Mouse (Mus musculus) hindbrain, embryonic 10.5 days (tissue): ENCODE data around the gene Rpap1. TPM values are rescaled to one million over a fixed set of nuclear protein-coding genes. Genes with fewer than 3 reads are reported as not detected.
A peak's percentile ranks its signal among the peaks of the same experiment; 100 is the strongest.
"Not testable (repeated sequence)": the region's sequence is repeated elsewhere in the genome, so short reads cannot be mapped to it uniquely, and the experiment has no call there.

Experiments used
- DNase-seq: peaks from one replicate; pipeline ENCODE4 v3.0.0-alpha.2; 2017; ENCODE audit warnings: low spot score
- H3K27ac ChIP-seq: fragments of 300-500 bp; sonication (generic); 2 replicates; pipeline ENCODE4 v1.5.1; 2016; ENCODE audit warnings: mild to moderate bottlenecking, moderate library complexity
- H3K27me3 ChIP-seq: fragments of 300-500 bp; sonication (generic); 2 replicates; pipeline ENCODE4 v1.6.1; 2016; ENCODE audit warnings: mild to moderate bottlenecking; ENCODE audit not compliant: poor library complexity, insufficient read depth, severe bottlenecking
- H3K36me3 ChIP-seq: fragments of 300-500 bp; sonication (generic); 2 replicates; pipeline ENCODE4 v1.6.1; 2016; ENCODE audit warnings: mild to moderate bottlenecking, moderate library complexity
- H3K4me1 ChIP-seq: fragments of 300-500 bp; sonication (generic); replicated peaks from 2 replicates; pipeline ENCODE4 v1.6.1; 2016; ENCODE audit warnings: mild to moderate bottlenecking
- H3K4me3 ChIP-seq: fragments of 300-500 bp; sonication (generic); 2 replicates; pipeline ENCODE4 v1.5.1; 2016; ENCODE audit warnings: mild to moderate bottlenecking, moderate library complexity
- H3K9me3 ChIP-seq: fragments of 300-500 bp; sonication (generic); 2 replicates; pipeline ENCODE4 v1.6.1; 2016; ENCODE audit warnings: mild to moderate bottlenecking, moderate library complexity
- WGBS: fragments of 180-500 bp; shearing (Covaris S2); methylation state at CpG from one replicate; pipeline ENCODE4 v1.1.7; 2016; 5-methylcytosine and 5-hydroxymethylcytosine counted together
- polyA plus RNA-seq: library from polyadenylated mRNA; unstranded; fragments of >200 nt; fragmentation: Nextera tagmentation; extraction: Ambion mirVana; gene quantifications from 2 replicates; pipeline ENCODE4 v1.2.1, GENCODE M21; 2016

The Rpap1 gene
- polyA plus RNA-seq, 1 experiment from 2014 or later = 41.6 TPM

DNA sequence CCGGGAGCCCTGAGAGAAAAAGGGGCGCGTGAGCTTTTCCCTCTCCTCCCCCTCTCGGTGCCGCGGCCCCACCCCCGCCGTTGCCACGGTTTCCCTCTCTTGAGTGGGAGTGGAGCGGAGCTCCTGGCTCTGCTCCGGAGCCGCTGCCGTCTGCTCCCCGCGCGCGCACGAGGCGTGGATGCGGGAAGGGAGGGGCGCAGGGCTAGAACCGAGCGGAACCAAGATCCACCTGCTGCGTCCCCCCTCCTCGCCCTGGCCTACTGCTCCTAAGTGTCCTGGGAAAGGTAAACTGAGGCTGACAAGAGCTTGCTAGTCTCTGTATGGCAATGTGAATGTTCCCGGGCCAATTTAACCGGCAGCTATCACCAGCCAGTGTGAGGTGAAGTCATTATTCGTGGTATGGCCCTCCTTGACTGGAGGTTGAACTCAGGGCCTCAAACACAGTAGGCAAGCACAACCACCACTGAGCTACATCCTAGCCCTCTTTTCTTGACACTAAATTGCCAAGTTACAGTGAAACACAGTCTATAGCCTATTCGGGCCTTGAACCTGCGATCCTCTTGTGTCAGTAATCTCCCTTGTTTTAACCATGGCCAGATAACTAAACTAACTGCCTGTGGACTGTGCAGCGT lies 44.0 kb downstream of the Rpap1 start:
- peak overlapping the region; percentile 66 for H3K4me3 ChIP-seq
- peaks cover 89% of the 10 kb centered on the region for H3K27me3 ChIP-seq
- H3K36me3 ChIP-seq = no peaks in the 10 kb centered on the region
- no peak for DNase-seq
- H3K4me1 ChIP-seq = peaks cover 50% of the 10 kb centered on the region
- 8% methylated on average over 31 of the region's 31 CpGs for WGBS
- H3K27ac ChIP-seq = peak overlapping the region; percentile 45; the same call in 1 of the 2 replicates
- H3K9me3 ChIP-seq = no peaks in the 10 kb centered on the region

DNA sequence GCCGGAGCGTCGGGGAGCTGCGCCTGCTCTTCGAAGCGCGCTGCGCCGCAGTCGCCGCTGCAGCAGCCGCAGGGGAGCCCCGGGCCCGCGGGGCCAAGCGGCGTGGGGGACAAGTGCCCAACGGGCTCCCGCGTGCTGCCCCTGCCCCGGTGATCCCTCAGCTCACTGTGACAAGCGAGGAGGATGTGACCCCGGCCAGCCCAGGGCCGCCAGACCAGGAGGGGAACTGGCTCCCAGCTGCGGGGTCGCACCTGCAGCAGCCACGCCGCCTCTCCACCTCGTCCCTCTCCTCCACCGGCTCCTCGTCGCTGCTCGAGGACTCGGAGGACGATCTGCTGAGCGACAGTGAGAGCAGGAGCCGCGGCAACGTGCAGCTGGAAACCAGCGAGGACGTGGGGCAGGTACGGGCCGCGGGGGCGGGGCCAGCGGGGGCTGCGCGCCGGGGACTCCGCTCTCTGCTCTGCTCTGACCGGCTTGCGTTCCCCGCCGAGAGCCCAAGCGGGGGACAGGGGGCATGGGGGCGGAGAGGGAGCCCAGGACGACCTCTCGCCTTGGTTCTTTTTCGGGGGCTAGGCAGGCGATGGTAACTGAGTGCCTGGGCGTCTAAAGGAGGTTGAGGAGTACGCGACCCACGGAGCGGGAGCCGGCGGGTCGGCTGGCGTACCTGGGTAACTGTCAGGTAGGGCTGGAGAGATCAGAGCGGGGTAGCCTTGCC lies 44.7 kb downstream of the Rpap1 start:
- no peak for DNase-seq
- peak overlapping the region; percentile 91 for H3K27ac ChIP-seq
- H3K4me1 ChIP-seq = peaks cover 50% of the 10 kb centered on the region
- peak overlapping the region; percentile 66 for H3K4me3 ChIP-seq
- peaks cover 83% of the 10 kb centered on the region for H3K27me3 ChIP-seq
- 1% methylated on average over 70 of the region's 70 CpGs for WGBS
- no peaks in the 10 kb centered on the region for H3K9me3 ChIP-seq
- H3K36me3 ChIP-seq = no peaks in the 10 kb centered on the region

DNA sequence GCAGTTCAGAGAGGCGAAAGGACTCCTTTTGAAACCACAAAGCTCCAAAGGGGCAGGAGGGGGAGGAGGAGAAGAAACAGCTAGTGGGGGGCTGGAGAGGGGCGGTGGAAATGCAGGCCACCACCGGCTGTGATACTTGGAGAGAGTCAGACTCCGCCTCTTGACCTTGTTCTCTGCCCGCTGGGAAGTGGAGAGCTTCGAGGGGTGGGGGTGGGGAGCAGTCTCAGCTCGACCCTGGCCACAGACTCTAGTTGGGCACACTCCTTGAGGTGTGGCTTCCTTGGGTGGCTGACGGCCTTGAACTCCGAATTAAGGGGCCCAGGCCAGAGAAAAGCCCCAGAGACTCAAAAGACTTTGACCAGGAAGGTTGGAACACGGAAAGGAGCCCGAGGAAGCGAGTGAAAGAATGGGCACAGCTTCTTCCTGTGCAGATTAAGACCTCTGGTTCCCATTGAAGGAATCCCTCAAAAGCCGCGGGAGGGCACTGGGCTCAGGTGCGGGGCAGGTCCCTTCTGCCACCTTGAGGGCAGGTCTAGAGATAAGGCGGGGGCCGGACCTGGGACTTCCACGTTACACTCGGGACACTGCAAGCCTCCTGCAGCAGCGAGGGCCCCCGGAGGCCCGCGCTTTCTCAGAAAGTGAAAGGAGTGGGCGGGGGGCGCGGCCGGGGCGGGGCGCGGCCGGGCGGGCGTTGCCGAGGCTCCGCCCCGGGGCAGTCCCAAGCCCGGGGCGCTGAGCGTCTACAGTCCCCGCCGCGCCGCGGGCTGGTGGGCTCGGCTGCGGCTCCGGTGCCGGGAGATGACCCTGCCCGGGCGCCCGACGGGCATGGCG lies 45.5 kb downstream of the Rpap1 start, which contains the start of gene Itpka:
Gene Itpka, plus strand, starts transcription at position 757 of the 831 bp plus-strand sequence.
- Histone ChIP-seq H3K4me1 (peaks cover 54% of the 10 kb centered on the region), H3K9me3 (no peaks in the 10 kb centered on the region), H3K4me3 (peak within 1 kb of the TSS; percentile 66), H3K27me3 (peaks cover 83% of the 10 kb centered on the region), H3K27ac (peak within 1 kb of the TSS; percentile 91), H3K36me3 (no peaks in the 10 kb centered on the region)
- under 1% methylated on average over 53 of the region's 53 CpGs for WGBS
- peak; percentile 83 for DNase-seq

DNA sequence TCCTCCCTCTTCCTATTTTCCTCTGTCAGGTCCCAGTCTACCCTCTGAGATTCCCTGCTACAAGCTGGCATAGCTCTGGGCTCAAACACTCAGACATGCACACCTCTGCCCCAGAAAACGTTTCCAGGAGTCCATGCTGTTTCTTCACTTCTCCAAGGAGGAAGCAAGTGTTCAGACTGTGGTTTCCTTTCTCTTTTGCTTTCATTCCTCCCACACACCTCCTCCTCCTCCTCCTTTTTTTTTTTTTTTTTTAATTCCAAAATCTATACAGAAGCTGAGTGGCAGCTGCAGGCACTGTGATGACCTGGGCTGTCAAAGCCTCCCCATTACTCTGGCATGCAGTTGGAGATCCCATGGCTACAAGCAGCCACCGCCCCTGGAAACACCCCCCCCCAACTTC lies 46.8 kb downstream of the Rpap1 start:
- H3K36me3 ChIP-seq = peaks cover 7% of the 10 kb centered on the region
- DNase-seq = no peak
- H3K4me3 ChIP-seq = no peak overlapping the region
- WGBS = 17% methylated on average over 2 of the region's 2 CpGs
- H3K4me1 ChIP-seq = peaks cover 54% of the 10 kb centered on the region
- H3K27me3 ChIP-seq = peaks cover 80% of the 10 kb centered on the region
- no peaks in the 10 kb centered on the region for H3K9me3 ChIP-seq
- H3K27ac ChIP-seq = 0 out of 2 replicates have a peak overlapping the region, but pooled peaks have one; percentile 91

DNA sequence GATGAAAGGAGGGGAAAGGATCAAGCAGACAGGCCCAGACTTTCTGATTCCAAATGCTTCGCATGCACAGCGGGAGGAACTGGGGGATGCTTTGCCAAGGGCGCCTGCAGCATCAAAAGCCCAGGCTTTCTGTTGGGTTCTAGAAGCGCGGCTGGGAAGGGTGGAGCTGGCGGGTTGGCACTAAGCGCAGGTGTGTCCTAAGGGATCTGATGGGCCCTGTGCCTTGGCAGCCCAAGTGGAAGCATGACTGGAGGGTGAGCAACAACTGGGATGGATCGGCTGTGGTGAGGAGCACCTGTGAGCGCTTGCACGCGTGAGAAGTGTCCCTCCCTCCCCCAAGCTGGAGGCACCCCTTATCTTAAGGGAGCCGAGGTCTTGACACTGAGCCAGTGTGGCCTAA lies 50.2 kb downstream of the Rpap1 start:
- H3K4me3 ChIP-seq = no peak overlapping the region
- WGBS = 23% methylated on average over 12 of the region's 12 CpGs
- no peak overlapping the region for H3K27ac ChIP-seq
- no peaks in the 10 kb centered on the region for H3K9me3 ChIP-seq
- peaks cover 41% of the 10 kb centered on the region for H3K36me3 ChIP-seq
- peaks cover 50% of the 10 kb centered on the region for H3K27me3 ChIP-seq
- peaks cover 24% of the 10 kb centered on the region for H3K4me1 ChIP-seq
- DNase-seq = no peak

DNA sequence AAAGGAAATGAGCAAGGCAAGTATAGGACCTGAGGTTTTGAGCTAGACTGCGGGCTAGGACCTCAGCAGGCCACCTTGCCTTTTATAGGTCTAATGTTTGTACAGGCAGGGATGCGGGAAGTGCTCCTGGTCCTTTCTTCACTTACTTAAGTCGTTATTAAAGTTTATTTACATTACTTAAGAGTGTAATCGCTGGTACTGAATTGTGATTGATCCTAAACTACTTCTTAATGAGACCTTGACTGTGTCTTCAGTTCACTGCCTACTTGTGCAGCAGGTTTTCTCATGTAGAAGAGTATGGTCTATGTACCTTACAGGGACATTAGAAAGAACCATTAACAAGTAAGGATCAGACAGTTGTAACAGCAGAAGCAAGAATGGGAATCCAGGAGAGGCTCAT lies 56.6 kb downstream of the Rpap1 start:
- DNase-seq = no peak
- no peak overlapping the region for H3K27ac ChIP-seq
- WGBS = 93% methylated on average over 4 of the region's 4 CpGs
- H3K4me1 ChIP-seq = no peaks in the 10 kb centered on the region
- peaks cover 100% of the 10 kb centered on the region for H3K36me3 ChIP-seq
- H3K9me3 ChIP-seq = no peaks in the 10 kb centered on the region
- no peak overlapping the region for H3K4me3 ChIP-seq
- H3K27me3 ChIP-seq = peaks cover 5% of the 10 kb centered on the region

DNA sequence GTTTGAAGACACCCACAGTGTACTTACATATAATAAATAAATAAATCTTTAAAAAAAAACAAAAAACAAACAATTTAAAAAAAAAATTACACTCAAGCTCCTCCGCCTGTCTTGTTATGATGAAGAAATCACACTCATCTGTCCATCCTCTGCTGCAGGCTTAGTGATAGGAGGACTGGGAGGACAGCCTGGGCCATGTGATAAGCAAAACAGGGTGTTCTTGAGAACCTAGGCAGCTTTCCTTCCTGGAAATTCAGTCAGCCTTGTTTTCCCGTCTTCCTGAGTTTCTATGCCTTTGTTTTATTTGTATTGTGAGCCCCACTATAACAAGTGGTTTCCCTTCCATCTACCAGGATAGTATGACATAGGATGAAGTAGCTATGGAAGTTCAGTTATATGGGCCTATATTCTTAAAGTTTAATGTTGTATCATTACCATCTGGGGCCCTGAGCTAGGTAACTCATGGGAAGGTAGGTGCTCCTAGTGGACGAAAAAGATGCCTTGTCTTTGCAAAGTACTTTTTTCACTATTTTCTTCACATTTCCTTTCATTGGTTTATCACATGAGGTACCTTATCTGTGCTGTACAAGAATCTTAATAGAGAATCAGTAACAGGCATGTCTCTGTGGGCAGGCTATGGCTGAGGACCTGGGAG lies 59.4 kb downstream of the Rpap1 start:
- Histone ChIP-seq H3K4me3 (no peak overlapping the region), H3K9me3 (no peaks in the 10 kb centered on the region), H3K27ac (no peak overlapping the region), H3K27me3 (no peaks in the 10 kb centered on the region), H3K36me3 (peaks cover 98% of the 10 kb centered on the region), H3K4me1 (no peaks in the 10 kb centered on the region)
- DNase-seq = no peak
- WGBS = 87% methylated on average over 3 of the region's 3 CpGs

DNA sequence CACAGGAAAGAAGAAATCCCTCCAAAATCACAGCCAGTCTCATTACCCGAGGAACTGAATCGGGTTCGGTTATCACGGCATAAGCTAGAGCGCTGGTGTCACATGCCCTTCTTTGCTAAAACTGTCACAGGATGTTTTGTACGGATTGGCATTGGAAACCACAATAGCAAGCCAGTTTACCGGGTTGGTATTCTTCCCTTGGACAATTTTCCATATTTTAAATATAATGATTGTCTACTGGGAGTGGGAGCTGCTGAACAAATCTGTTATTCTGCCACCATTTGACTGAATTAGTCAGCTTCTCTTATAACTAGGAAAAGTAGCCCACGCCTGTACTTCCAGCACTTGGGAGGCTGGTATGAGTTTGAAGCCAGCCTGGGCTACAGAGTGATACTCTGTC lies 66.3 kb downstream of the Rpap1 start:
- 97% methylated on average over 8 of the region's 8 CpGs for WGBS
- Histone ChIP-seq H3K4me3 (no peak overlapping the region), H3K4me1 (no peaks in the 10 kb centered on the region), H3K27me3 (no peaks in the 10 kb centered on the region), H3K9me3 (no peaks in the 10 kb centered on the region), H3K27ac (no peak overlapping the region), H3K36me3 (peaks cover 98% of the 10 kb centered on the region)
- no peak for DNase-seq

DNA sequence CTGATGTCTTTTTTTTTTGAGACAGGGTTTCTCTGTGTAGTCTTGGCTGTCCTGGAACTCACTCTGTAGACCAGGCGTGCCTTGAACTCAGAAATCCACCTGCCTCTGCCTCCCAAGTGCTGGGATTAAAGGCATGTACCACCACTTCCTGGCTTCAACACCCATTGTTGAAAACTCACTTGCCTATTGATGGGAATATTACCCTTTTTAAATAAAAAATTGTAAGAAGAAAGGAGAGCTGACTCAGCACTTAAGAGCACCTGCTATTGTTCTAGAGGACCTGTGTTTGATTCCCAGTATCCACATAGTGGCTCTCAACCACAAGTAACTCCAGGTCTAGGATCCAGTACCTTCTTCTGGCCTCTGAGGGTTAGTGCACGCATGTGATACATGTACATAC lies 71.5 kb downstream of the Rpap1 start:
- peaks cover 99% of the 10 kb centered on the region for H3K36me3 ChIP-seq
- H3K4me3 ChIP-seq, H3K27me3 ChIP-seq, H3K4me1 ChIP-seq, H3K27ac ChIP-seq, H3K9me3 ChIP-seq, DNase-seq: not testable (repeated sequence)
- WGBS = 95% methylated on average over 2 of the region's 2 CpGs

Other genes with a start within 250 kb of the Rpap1 start
- gene Exd1, start 239.9 kb downstream of the Rpap1 start, polyA plus RNA-seq = 0.35 and 0.78 TPM in 2 replicates
- 52.2 and 52.9 TPM in 2 replicates for gene Chp1, start 239.8 kb downstream of the Rpap1 start, polyA plus RNA-seq
- 72.8 and 93.0 TPM in 2 replicates for gene Nusap1, start 169.2 kb downstream of the Rpap1 start, polyA plus RNA-seq
- 36.8 and 40.1 TPM in 2 replicates for gene Oip5, start 169.1 kb downstream of the Rpap1 start, polyA plus RNA-seq
- gene Ndufaf1, start 124.7 kb downstream of the Rpap1 start, polyA plus RNA-seq = 39.7 and 43.2 TPM in 2 replicates
- gene Rtf1, start 112.5 kb downstream of the Rpap1 start, polyA plus RNA-seq = 49.3 and 54.3 TPM in 2 replicates
- gene Itpka, start 45.2 kb downstream of the Rpap1 start, polyA plus RNA-seq = 1.0 and 1.2 TPM in 2 replicates
- not detected in 2 replicates for gene Ltk, start 27.1 kb downstream of the Rpap1 start, polyA plus RNA-seq
- 21.5 and 23.5 TPM in 2 replicates for gene Tyro3, start 10.2 kb upstream of the Rpap1 start, polyA plus RNA-seq
- 26.1 and 28.0 TPM in 2 replicates for gene Mga, start 109.7 kb upstream of the Rpap1 start, polyA plus RNA-seq
- gene Mapkbp1, start 185.2 kb upstream of the Rpap1 start, polyA plus RNA-seq = 4.0 and 4.1 TPM in 2 replicates
- 24.2 and 25.1 TPM in 2 replicates for gene Jmjd7, start 239.9 kb upstream of the Rpap1 start, polyA plus RNA-seq
- gene Gm28042, start 240.0 kb upstream of the Rpap1 start, polyA plus RNA-seq = 3.3 and 6.0 TPM in 2 replicates
- gene Pla2g4b, start 245.9 kb upstream of the Rpap1 start, polyA plus RNA-seq = 3.2 and 3.8 TPM in 2 replicates